Mouse (Mus musculus) regulatory T cell (primary cell): ENCODE measurements around the gene Greb1.
"Not testable (repeated sequence)": the region's sequence is repeated elsewhere in the genome, so short reads cannot be mapped to it uniquely, and the experiment has no call there.

Source experiments
- in situ Hi-C: fragments of 300-600 bp; cut with MboI, MseI; formaldehyde crosslinking; loops from one replicate; pipeline ENCODE4 v1.15.1; 2025; ENCODE audit warnings: high pct_unique_total_duplicates

The Greb1 gene

DNA sequence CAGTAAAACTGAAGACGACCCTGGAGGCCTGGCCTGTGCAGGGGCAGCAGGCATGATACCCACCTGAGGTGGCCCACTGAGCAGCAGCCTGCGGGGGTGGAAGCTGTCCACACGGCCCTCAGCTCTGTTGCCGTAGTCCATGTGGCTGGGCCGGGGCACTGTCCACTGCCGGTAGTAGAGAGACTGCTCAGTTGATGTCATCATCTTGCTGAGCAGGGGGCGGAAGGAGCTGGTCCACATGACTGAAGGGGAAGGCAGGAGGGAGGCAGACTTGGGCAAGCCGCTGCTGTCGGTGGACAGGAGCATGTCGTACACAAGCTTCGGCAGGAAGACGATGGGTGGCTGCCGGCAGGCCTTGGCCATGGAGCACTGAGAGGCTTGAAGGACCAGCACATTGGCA, 104.5 kb downstream of the Greb1 start:
- in situ Hi-C loops = no loop called here

DNA sequence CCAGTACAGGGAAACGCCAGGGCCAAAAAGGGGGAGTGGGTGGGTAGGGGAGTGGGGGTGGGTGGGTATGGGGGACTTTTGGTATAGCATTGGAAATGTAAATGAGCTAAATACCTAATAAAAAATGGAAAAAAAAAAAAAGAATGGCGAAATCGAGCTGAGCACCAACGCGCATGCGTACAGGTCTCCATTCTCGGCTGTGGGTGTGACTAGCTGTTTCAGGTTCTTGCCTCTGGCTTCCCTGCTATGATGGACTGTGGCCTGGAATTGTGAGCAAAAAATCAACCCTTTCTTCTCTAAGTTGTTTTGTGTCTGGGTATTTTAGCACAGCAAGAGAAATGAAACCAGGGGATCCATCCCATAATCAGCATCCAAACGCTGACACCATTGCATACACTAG, 105.4 kb downstream of the Greb1 start:
- in situ Hi-C loops = not testable (repeated sequence)

DNA sequence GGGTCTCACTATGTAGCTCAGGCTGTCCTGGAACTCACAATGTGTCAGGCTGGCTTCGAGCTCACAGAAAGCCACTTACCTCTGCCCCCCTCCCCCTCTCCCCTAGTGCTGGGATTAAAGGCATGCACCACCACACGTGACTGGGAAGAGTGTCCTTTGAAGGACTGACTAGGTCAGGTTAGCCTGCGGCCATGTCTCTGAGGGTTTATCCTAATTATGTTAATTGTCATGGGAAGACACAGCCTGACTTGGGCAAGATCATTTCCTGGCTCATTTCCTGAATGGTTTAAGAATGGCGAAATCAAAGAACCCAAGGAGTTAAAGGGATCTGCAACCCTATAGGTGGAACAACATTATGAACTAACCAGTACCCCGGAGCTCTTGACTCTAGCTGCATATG, 105.9 kb downstream of the Greb1 start:
- in situ Hi-C loops = no loop called here

DNA sequence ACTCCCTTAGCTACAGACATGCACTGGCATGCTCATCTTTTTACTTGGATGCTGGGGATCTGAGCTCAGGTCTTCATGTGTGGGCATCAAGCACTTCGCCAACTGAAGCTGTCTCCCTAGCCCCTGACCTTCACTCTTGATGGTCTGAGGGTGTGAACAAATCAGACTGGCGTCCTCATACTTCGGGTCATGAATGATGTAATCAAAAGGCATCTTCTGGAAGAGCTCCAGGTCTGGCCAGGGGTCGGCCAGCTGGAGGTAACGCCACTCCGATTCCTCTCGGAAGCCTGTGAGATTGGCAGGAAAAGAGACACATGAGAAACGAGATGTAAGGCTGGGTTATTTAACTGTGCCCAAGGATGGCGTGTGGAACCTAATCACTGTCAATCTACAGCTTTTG, 110.1 kb downstream of the Greb1 start:
- in situ Hi-C loops = no loop called here

DNA sequence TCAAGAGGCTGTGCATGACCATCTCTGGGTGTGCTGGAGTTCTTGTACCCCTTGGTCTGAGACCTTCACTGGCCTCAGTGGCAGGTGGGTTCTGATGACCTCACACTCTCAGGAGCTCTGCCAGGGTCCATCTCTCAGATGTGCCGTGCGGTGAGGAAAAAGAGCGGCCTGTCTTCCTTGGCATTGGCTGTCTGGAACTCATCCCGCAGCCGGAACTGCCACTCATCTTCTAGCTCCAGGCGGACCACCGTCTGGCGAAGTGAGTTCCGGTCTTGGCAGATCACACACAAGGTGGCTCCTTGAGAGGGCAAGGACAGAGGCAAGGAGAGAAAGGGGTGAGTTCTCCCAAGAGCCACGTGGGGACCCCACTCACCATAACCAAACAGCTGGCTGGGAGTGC, 128.4 kb downstream of the Greb1 start:
- in situ Hi-C loops = no loop called here

DNA sequence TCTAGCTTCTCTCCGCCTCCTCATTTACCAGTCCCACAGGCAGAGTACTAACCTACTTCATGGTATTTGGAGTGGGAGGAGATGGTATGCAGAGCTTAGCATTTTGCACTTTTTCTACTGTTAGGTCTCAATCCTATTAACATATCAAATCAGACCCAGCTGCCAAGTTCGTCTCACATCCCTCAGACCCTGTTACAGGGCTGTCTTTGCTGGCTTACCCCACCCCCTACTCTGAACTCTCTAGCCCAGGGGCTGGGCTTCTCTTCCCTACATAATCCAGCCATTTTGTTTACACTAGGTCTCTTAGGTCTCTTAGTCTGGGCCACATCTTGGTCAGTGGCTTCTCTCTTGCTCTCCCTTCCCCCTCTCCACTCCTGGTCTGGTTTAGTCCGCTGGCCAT, 131.5 kb downstream of the Greb1 start:
- in situ Hi-C loops = no loop called here

DNA sequence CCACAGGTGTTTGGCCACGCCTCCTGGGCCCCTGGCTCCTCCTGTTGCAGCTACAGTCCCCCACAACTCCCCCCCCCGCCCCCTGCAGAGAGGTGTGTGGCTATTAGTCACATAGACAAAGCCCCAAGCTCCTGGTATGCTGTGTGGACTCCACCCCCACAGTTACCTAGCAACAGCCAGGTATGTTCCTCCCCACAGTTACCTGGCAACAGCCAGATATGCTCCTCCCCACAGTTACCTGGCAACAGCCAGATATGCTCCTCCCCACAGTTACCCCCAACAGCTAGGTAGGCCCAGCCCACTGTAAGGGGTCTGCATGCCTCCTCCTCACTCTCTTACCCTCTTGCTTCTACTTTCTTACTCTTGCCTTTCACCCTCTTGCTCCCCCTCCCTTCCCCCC, 135.7 kb downstream of the Greb1 start:
- in situ Hi-C loops = no loop called here

DNA sequence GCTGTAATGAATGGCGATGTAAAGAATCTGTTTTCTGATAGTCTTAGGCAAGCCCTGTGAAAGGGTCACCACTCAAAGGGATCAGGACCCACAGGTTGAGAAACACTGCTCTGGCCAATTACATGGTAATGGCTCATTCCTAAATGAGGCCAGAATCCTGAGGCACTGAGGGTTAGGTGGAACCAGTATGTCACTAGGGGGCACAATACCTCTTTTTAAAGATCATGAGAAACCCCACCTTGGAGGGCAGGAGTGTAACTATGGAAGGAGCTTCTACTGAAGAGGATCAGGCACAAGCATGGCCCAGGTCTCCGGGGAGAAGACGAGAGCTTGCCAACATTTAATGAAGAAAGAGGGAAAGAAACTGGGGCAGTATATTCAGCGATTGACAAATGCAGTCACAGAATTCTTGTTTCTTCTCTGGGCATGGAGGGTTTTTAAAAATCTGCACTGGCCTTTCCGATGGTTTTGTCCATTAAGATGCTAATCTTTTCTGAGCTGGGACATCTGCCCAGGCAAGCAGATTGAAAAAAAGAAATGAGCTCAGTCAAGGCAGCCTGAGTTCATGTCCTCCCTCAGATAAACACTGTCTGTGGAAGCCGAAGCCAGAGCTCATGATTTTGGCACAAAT, 137.6 kb downstream of the Greb1 start:
- in situ Hi-C loops = no loop called here

DNA sequence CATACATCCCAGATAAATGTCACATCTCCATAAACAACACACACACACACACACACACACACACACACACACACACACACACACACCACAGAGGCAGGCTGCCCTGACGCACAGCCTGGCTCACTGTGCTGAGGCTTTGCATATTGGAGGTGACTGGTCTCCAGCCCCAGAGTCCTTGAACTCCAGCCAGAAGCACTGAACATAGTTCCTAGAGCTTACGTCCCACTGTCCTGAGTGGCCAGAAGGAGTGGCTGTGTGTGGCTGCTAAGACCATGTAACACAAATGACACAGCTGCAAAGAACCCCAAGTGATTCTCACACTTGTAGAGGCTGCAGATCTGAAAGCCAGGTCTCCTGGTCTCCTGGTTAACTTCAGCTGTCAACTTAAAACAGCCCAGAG, 138.8 kb downstream of the Greb1 start:
- in situ Hi-C loops = no loop called here

DNA sequence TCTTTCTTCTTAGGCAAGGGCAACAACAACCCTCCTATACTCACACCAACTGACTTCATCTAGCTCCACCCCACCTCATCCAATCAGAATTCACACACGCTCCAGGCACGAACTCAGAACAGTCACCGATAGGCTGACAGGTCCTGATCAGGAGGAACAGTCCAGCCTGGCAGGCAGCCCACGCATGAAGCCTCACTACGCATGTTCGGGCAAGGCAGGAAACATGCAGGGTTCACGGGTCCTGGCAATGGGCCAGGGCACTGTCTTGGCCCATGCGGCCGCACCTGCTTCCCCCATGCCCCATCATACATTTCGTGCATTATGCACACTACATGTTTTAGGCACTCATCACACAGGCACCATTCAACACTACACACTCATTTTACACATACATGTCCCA, 139.2 kb downstream of the Greb1 start:
- in situ Hi-C loops = no loop called here

DNA sequence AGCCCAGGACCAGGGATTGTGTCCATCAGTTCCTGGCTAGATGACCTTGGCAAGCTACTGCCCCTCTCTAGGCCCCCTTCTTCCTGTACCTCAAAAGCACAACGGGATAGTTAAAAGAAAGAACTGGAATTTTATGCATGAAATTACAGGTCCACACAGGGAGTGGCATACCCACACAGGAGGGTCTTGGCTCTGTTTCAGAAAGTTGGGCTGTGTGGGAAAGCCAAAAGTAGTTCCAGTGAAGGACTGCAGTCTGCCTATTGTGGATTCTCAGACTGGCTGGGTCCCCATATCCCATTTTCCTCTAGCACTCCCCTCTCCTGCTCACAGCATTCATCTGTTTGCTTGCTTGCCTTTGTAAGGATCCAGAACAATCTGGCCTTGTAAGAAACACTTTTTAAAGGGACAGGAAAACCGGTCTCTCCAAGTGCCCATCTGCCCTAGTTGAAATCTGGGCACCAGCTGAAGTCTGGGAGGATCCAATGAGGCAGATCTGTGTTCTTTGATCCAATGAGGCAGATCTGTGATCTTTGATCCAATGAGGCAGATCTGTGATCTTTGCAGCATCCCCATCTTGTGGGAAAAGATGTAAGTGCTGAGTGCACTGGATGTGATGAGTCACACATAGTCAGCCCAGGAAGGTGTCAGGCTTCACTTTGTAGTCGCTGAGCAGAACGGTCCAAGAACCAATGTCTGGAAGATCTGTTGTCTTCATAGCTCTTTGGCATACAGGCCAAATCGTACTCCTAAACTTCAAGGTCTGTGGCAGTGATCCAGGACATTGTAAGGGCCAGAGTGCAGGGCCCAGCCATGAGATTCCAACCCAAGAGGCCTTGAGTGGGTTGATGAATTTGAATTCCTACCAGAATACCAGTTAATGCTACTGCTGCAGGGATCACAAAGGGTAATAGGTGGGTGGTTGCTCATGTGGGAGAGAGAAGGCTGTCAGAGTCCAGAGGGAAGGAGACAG, 143.5 kb downstream of the Greb1 start:
- in situ Hi-C loops = no loop called here

DNA sequence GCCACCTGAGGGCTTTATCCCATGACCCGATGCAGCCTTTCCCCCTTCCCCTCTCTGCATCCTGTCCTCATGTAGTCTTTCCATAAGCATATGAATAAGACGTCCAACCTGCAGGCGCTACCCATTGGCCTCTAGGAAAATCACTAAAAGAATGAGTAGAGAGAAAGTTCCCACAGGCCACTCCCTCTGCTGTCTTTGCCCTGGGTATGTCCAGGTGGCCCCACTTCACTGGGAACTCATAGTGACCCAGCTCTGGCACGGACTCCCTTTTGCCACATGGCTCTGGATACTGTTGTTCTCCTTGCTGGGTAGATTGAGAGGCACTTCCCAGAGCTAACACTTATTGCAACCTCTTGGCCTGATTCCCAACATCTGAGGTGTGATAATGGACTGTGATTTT, 145.1 kb downstream of the Greb1 start:
- in situ Hi-C loops = no loop called here

DNA sequence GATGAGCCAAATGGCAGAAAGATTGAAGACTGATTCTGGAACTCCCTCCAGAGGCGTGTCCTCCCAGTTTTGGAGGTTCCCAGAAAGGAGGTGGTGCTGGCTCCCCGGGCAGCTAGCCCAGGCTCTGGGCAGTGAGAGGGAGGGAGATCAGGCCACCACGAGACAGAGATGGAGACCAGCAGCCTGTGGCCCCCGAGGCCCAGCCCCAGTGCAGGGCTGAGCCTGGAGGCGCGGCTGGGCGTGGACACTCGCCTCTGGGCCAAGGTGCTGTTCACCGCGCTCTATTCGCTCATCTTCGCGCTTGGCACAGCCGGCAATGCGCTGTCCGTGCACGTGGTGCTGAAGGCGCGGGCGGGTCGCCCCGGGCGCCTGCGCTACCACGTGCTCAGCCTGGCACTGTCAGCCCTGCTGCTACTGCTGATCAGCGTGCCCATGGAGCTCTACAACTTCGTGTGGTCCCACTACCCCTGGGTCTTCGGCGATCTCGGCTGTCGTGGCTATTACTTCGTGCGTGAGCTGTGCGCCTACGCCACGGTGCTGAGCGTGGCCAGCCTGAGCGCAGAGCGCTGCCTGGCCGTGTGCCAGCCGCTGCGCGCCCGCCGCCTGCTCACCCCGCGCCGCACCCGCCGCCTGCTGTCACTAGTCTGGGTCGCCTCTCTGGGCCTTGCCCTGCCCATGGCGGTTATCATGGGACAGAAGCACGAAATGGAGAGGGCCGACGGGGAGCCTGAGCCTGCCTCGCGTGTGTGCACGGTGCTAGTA, 147.2 kb downstream of the Greb1 start, which contains the start of gene Ntsr2:
Gene Ntsr2, plus strand, starts transcription at position 51 of the 762 bp plus-strand sequence.
- in situ Hi-C loops = no loop called here

DNA sequence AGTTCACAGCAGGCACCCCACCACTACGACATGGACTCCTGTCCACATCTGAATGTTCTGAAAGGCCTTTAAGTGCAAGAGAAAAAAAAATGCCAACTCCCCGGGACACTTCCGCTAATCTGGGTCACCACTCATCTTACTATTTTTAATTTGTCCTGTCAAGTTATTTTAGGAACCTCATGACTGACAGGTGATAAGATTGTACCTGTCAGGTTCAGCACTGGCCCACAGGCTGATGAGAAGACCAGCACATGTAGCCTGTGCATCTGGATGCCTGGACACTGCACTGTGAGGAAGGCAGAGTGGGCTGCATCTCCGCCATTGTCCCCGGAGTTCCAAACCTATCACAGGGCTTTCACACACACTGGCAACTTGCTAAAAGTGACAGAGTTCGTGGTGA, 150.9 kb downstream of the Greb1 start:
- in situ Hi-C loops = no loop called here

DNA sequence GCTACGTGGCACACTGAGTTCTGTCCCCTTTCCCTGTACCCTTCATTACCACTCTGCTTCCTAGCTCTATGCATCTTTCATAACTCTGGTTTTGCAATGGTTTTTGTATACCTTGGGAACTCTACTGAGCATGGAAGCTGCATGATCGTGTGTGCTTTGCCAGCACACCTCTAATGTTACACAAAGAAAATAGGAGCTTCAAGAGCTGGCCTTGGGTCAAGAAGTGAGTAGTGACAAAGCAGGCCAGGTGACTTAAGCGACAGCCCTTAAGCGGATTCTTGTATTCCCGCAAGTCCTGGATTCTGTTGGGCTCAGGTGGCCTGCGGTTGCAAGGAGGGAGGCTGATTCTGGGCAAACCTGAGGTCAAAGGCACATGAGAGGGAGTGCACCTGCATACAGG, 152.4 kb downstream of the Greb1 start:
- in situ Hi-C loops = no loop called here

DNA sequence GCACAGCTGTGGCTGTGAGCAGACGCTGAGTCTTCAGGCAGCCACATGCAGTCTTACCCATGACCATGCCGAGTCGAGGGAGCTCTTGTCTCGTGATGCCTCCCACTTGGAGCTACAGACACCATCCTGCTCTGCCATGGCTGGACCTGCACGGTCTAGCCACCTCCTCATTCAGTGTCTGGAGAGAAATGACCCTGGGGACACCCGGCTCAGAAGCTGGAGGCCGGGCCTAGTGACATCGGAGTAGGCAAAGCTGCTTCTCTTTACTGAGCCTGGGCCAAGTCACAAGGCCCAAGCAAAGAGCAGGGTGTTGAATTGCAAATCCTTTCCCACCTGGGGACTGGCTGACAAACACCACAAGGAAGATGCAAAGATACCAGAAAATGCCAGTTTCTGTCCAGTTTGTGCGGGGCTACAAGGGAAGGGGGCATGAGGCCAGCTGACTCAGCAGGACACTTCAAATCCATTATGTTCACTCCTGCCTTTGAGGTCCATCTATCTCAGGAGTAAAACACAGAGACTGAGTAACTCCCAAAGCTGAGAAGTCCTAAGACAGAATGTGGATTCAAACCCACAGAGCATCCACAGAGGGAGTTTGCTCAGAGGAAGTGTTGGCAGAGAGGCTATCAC, 153.8 kb downstream of the Greb1 start:
- in situ Hi-C loops = no loop called here

DNA sequence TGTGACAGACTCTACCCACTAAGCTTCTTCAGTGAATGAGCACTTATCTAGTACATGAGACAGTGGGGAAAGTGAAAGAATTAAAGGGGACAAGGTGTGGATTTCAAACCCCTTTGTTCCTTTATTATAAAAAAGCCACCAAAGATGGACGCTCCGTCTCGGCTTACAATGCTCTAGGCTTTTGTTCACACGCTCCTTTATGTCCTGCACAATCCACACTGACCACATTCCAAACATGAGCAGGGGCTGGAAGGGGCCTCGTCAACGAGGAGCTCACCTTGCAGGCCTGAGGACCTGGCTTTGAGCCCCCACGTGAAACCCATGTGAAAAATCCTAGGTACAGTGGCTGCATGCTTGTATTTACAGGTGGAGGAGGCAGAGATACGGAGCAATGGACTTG, 156.0 kb downstream of the Greb1 start:
- in situ Hi-C loops = no loop called here

DNA sequence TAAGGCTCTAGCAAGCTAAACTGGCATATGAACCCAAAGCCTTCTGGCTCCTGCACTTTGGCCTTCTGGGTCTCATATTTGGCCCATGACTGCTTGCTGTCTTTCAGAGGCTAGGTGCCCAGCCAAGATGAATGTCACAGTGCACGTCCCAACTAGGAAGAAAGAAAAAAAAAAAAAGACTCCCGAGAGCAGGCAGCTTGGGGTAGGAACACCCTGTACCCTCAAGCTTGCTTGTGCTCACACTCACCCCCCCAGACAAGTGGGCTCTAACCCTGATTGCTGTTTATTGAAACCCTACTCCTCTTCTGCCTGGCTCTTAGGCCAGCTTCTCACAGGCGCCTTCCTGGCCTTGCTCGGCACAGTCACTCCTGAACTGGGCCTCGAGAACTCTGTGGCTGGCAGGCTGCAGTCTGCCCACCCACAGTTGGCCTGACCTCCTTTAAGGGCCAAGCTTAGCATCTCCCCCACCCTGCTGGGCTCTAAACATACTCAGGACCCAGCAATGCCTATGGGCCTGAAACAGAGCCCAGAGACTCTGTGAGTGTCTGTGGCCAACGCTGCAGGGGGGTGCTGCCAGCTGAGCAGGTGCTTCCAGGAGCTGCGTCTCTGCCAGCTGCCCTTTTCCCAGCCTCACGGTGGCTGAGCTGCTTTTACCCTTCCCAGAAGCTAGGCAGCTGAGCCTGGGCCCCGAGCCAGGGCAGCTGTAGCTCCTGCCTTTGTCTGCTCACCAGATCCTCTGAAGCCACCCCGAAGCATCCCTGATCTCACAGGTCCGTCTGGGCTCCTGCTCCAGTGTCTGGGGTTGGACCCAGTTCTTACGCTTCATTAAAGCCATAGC, 157.0 kb downstream of the Greb1 start:
- in situ Hi-C loops = no loop called here

DNA sequence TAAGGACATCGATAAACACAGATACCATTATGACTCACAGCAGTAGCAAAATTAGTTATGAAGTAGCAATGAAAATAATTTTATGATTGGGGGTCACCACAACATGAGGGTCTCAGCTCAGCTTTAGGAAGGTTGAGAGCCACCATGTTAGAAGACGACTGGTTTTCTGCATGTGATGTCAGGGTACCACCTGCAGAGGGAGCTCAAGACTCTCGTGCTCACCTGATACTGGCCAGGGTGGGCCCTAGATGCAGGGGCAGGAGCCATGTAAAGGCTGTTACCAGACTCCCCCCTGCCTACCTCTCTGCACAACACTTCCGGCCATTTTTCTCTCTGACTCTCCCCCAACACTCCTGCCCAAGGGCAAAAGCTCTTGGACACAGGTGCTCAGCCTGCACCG, 158.7 kb downstream of the Greb1 start:
- in situ Hi-C loops = no loop called here

DNA sequence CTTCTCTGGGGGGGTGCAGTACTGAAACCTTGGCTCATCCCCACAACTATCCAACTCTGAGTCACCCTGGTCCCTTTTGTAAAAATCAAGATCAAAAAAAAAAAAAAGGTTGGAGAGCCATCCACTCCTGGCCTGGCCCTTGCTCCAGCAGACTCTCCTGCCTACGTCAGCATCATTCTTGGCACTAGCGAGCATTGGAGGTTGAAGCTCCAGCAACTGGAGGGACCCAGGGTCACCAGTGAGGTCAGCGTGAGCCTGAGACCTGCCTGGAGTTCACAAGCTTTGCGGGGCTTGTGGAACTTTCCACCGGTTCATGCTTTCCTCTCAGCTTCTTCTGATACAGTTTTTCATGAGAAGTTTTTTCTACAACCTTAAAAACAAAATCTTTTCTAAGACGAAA, 160.6 kb downstream of the Greb1 start:
- in situ Hi-C loops = no loop called here
